Mouse (Mus musculus) liver, embryonic 12.5 days (tissue): Measurements from ENCODE around the gene Mapre3. TPM values are rescaled to one million over a fixed set of nuclear protein-coding genes. Genes with fewer than 3 reads are reported as not detected.

Experiments used
- ATAC-seq: fragments of 200-750 bp; cut with Nextera tagmentation; 2 replicates; pipeline ENCODE4 v1.8.0; 2017; ENCODE audit warnings: moderate number of reproducible peaks, mild to moderate bottlenecking, moderate library complexity
- H3K27ac ChIP-seq: fragments of 300-500 bp; sonication (generic); 2 replicates; pipeline ENCODE4 v1.5.1; 2016; ENCODE audit warnings: mild to moderate bottlenecking
- H3K27me3 ChIP-seq: fragments of 300-500 bp; sonication (generic); replicated peaks from 2 replicates; pipeline ENCODE4 v1.6.1; 2016; ENCODE audit warnings: mild to moderate bottlenecking, moderate library complexity
- H3K36me3 ChIP-seq: fragments of 300-500 bp; sonication (generic); 2 replicates; pipeline ENCODE4 v1.6.1; 2016; ENCODE audit warnings: mild to moderate bottlenecking, moderate library complexity
- H3K4me1 ChIP-seq: fragments of 300-500 bp; sonication (generic); 2 replicates; pipeline ENCODE4 v1.6.1; 2016
- H3K4me2 ChIP-seq: fragments of 300-500 bp; sonication (generic); 2 replicates; pipeline ENCODE4 v1.6.1; 2016; ENCODE audit warnings: mild to moderate bottlenecking, moderate library complexity
- H3K4me3 ChIP-seq: fragments of 300-500 bp; sonication (generic); 2 replicates; pipeline ENCODE4 v1.5.1; 2016; ENCODE audit warnings: mild to moderate bottlenecking, moderate library complexity
- H3K9ac ChIP-seq: fragments of 300-500 bp; sonication (generic); 2 replicates; pipeline ENCODE4 v1.6.1; 2016; ENCODE audit warnings: mild to moderate bottlenecking, moderate library complexity
- H3K9me3 ChIP-seq: fragments of 300-500 bp; sonication (generic); replicated peaks from 2 replicates; pipeline ENCODE4 v1.6.1; 2016; ENCODE audit warnings: mild to moderate bottlenecking, moderate library complexity
- WGBS: fragments of 180-500 bp; shearing (Covaris S2); methylation state at CpG from one replicate; pipeline ENCODE4 v1.1.7; 2016; ENCODE audit not compliant: insufficient replicate concordance; 5-methylcytosine and 5-hydroxymethylcytosine counted together
- polyA plus RNA-seq: library from polyadenylated mRNA; unstranded; fragments of >200 nt; fragmentation: Nextera tagmentation; extraction: Ambion mirVana; gene quantifications from 2 replicates; pipeline ENCODE4 v1.2.1, GENCODE M21; 2016

The Mapre3 gene
- polyA plus RNA-seq, 1 experiment from 2014 or later = 3.4 TPM

- Histone ChIP-seq H3K9ac (peak overlapping the region; percentile 82), H3K9me3 (no peaks in the 10 kb centered on the region), H3K36me3 (peaks cover 22% of the 10 kb centered on the region), H3K4me2 (peak overlapping the region; percentile 96), H3K4me3 (peak overlapping the region; percentile 76), H3K27ac (peak overlapping the region; percentile 93), H3K4me1 (peaks cover 35% of the 10 kb centered on the region), H3K27me3 (no peaks in the 10 kb centered on the region)
- peak; percentile 84 for ATAC-seq
- WGBS = under 1% methylated on average over 28 of the region's 28 CpGs
These were observed 73.5 kb downstream of the Mapre3 start for GRCm38 (mm10) chr5:30887858-30888336.

GRCm38 (mm10) chr5:30888337-30889087 lies 74.1 kb downstream of the Mapre3 start, which contains the start of gene Agbl5:
Gene Agbl5 (plus strand): TSS chr5:30888694.
- Histone ChIP-seq H3K27me3 (no peaks in the 10 kb centered on the region), H3K4me2 (peak within 1 kb of the TSS; percentile 96), H3K27ac (peak within 1 kb of the TSS; percentile 93), H3K9me3 (no peaks in the 10 kb centered on the region), H3K4me3 (peak within 1 kb of the TSS; percentile 76), H3K36me3 (peaks cover 28% of the 10 kb centered on the region), H3K9ac (peak within 1 kb of the TSS; percentile 82), H3K4me1 (peaks cover 35% of the 10 kb centered on the region)
- ATAC-seq = peak; percentile 86
- under 1% methylated on average over 39 of the region's 42 CpGs for WGBS

GRCm38 (mm10) chr5:30889088-30889754 lies 74.8 kb downstream of the Mapre3 start:
- peak overlapping the region; percentile 81 for H3K9ac ChIP-seq
- no peaks in the 10 kb centered on the region for H3K9me3 ChIP-seq
- H3K27ac ChIP-seq = peak overlapping the region; percentile 93
- H3K4me1 ChIP-seq = peaks cover 35% of the 10 kb centered on the region
- 1% methylated on average over 35 of the region's 42 CpGs for WGBS
- H3K36me3 ChIP-seq = peaks cover 35% of the 10 kb centered on the region
- H3K4me2 ChIP-seq = peak overlapping the region; percentile 96
- peak; percentile 24 for ATAC-seq
- peak overlapping the region; percentile 76 for H3K4me3 ChIP-seq
- no peaks in the 10 kb centered on the region for H3K27me3 ChIP-seq

- Histone ChIP-seq H3K27ac (peak overlapping the region; percentile 93; the same call in 1 of the 2 replicates), H3K27me3 (no peaks in the 10 kb centered on the region), H3K9me3 (no peaks in the 10 kb centered on the region), H3K4me3 (peak overlapping the region; percentile 76; the same call in 1 of the 2 replicates), H3K4me2 (peak overlapping the region; percentile 96), H3K36me3 (peaks cover 47% of the 10 kb centered on the region), H3K9ac (no peak overlapping the region), H3K4me1 (peaks cover 35% of the 10 kb centered on the region)
- no peak for ATAC-seq
- WGBS = 73% methylated on average over 7 of the region's 7 CpGs
These were observed 75.9 kb downstream of the Mapre3 start for GRCm38 (mm10) chr5:30890375-30890774.

- WGBS = 80% methylated on average over 5 of the region's 5 CpGs
- H3K36me3 ChIP-seq = peaks cover 85% of the 10 kb centered on the region
- ATAC-seq = no peak
- no peak overlapping the region for H3K4me2 ChIP-seq
- H3K27me3 ChIP-seq = no peaks in the 10 kb centered on the region
- H3K9me3 ChIP-seq = no peaks in the 10 kb centered on the region
- H3K4me1 ChIP-seq = peaks cover 41% of the 10 kb centered on the region
- H3K27ac ChIP-seq = no peak overlapping the region
- no peak overlapping the region for H3K9ac ChIP-seq
- H3K4me3 ChIP-seq = no peak overlapping the region
These were observed 87.4 kb downstream of the Mapre3 start for GRCm38 (mm10) chr5:30901860-30902259.

GRCm38 (mm10) chr5:30907413-30908059 lies 93.1 kb downstream of the Mapre3 start, which contains the start of gene Ost4:
Gene Ost4 (minus strand): TSS chr5:30907788.
- peak within 1 kb of the TSS; percentile 89 for H3K27ac ChIP-seq
- WGBS = under 1% methylated on average over 58 of the region's 58 CpGs
- no peaks in the 10 kb centered on the region for H3K27me3 ChIP-seq
- no peaks in the 10 kb centered on the region for H3K9me3 ChIP-seq
- peaks cover 37% of the 10 kb centered on the region for H3K36me3 ChIP-seq
- peak; percentile 97 for ATAC-seq
- peak within 1 kb of the TSS; percentile 78 for H3K9ac ChIP-seq
- H3K4me1 ChIP-seq = peaks cover 69% of the 10 kb centered on the region
- peak within 1 kb of the TSS; percentile 67 for H3K4me3 ChIP-seq
- H3K4me2 ChIP-seq = peak within 1 kb of the TSS; percentile 94

- peaks cover 26% of the 10 kb centered on the region for H3K36me3 ChIP-seq
- WGBS = 44% methylated on average over 13 of the region's 13 CpGs
- no peak for ATAC-seq
- peak overlapping the region; percentile 67 for H3K4me3 ChIP-seq
- no peaks in the 10 kb centered on the region for H3K9me3 ChIP-seq
- peak overlapping the region; percentile 78 for H3K9ac ChIP-seq
- peak overlapping the region; percentile 89 for H3K27ac ChIP-seq
- peaks cover 81% of the 10 kb centered on the region for H3K4me1 ChIP-seq
- peak overlapping the region; percentile 94 for H3K4me2 ChIP-seq
- no peaks in the 10 kb centered on the region for H3K27me3 ChIP-seq
These were observed 94.2 kb downstream of the Mapre3 start for GRCm38 (mm10) chr5:30908426-30909299.

GRCm38 (mm10) chr5:30909300-30909659 lies 94.8 kb downstream of the Mapre3 start:
- H3K9me3 ChIP-seq = no peaks in the 10 kb centered on the region
- 26% methylated on average over 7 of the region's 7 CpGs for WGBS
- peaks cover 20% of the 10 kb centered on the region for H3K36me3 ChIP-seq
- no peak overlapping the region for H3K9ac ChIP-seq
- peaks cover 81% of the 10 kb centered on the region for H3K4me1 ChIP-seq
- H3K4me2 ChIP-seq = peak overlapping the region; percentile 94
- H3K4me3 ChIP-seq = no peak overlapping the region
- H3K27me3 ChIP-seq = no peaks in the 10 kb centered on the region
- no peak for ATAC-seq
- H3K27ac ChIP-seq = peak overlapping the region; percentile 89

- 79% methylated on average over 7 of the region's 7 CpGs for WGBS
- Histone ChIP-seq H3K27me3 (no peaks in the 10 kb centered on the region), H3K4me2 (no peak overlapping the region), H3K27ac (peak overlapping the region; percentile 89), H3K36me3 (peaks cover 14% of the 10 kb centered on the region), H3K4me1 (peaks cover 87% of the 10 kb centered on the region), H3K9ac (no peak overlapping the region), H3K4me3 (no peak overlapping the region), H3K9me3 (no peaks in the 10 kb centered on the region)
- ATAC-seq = no peak
These were observed 95.4 kb downstream of the Mapre3 start for GRCm38 (mm10) chr5:30909863-30910262.

GRCm38 (mm10) chr5:30910481-30910880 lies 96.0 kb downstream of the Mapre3 start:
- Histone ChIP-seq H3K36me3 (peaks cover 8% of the 10 kb centered on the region), H3K9ac (no peak overlapping the region), H3K4me3 (no peak overlapping the region), H3K27ac (peak overlapping the region; percentile 11; the same call in 1 of the 2 replicates), H3K9me3 (no peaks in the 10 kb centered on the region), H3K4me1 (peaks cover 87% of the 10 kb centered on the region), H3K27me3 (no peaks in the 10 kb centered on the region), H3K4me2 (no peak overlapping the region)
- no peak for ATAC-seq

- no peaks in the 10 kb centered on the region for H3K27me3 ChIP-seq
- H3K36me3 ChIP-seq = peaks cover 6% of the 10 kb centered on the region
- H3K9ac ChIP-seq = no peak overlapping the region
- ATAC-seq = no peak
- H3K4me3 ChIP-seq = no peak overlapping the region
- 53% methylated on average over 5 of the region's 5 CpGs for WGBS
- H3K27ac ChIP-seq = peak overlapping the region; percentile 84
- H3K9me3 ChIP-seq = no peaks in the 10 kb centered on the region
- 0 out of 2 replicates have a peak overlapping the region, but pooled peaks have one; percentile 67 for H3K4me2 ChIP-seq
- peaks cover 88% of the 10 kb centered on the region for H3K4me1 ChIP-seq
These were observed 97.7 kb downstream of the Mapre3 start for GRCm38 (mm10) chr5:30912156-30912555.
